Mouse (Mus musculus) gastrocnemius, postnatal 14 days (tissue): ENCODE results near the gene Kcnip3. TPM values are rescaled to one million over a fixed set of nuclear protein-coding genes. Genes with fewer than 3 reads are reported as not detected.
A peak's percentile ranks its signal among the peaks of the same experiment; 100 is the strongest.

ENCODE experiments used
- DNase-seq: peaks from one replicate; pipeline ENCODE4 v3.0.0; 2021; ENCODE audit warnings: mixed read lengths
- intact Hi-C: fragments of 180-260 bp; cut with DNase I; formaldehyde crosslinking; loops from one replicate; pipeline ENCODE4 v1.15.1; 2025; ENCODE audit warnings: low total_unique reads
- total RNA-seq, 2 experiments: library from RNA; stranded (reverse); gene quantifications; 2 replicates each; pipeline ENCODE4 v1.2.3; 2021

Kcnip3 gene
- total RNA-seq, 2 experiments from 2014 or later = 0.53 to 0.86 TPM

GRCm38 (mm10) chr2:127479763-127480162 is 42.1 kb downstream of the Kcnip3 start:
- intact Hi-C loops = no loop called here

DNA sequence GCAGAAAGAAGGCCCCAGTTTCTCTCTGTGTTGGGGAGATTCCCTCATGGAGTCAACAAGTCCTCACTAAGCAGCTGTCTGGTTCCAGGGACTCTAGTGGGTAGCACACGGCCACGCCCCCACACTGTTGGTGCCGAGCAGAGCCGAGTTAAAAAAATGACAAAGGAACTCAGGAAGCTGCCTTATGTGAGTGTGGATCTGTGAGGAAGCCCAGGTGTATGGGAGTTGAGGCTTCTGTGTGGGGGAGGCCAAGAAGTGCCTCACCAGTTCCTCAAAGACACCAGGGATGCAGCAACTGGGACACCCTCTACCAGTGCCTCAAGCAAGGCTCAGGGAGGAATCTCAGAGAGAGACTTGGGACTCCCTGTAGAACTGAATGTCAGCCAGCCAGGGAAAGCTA is 42.7 kb downstream of the Kcnip3 start:
- intact Hi-C loops = no loop called here
- no peak for DNase-seq

More at GRCm38 (mm10) chr2:127479763-127480162, 42.1 kb downstream of the Kcnip3 start:
- no peak for DNase-seq

- intact Hi-C loops = no loop called here
- DNase-seq = no peak
These were observed 49.6 kb downstream of the Kcnip3 start for GRCm38 (mm10) chr2:127472279-127472678.

DNA sequence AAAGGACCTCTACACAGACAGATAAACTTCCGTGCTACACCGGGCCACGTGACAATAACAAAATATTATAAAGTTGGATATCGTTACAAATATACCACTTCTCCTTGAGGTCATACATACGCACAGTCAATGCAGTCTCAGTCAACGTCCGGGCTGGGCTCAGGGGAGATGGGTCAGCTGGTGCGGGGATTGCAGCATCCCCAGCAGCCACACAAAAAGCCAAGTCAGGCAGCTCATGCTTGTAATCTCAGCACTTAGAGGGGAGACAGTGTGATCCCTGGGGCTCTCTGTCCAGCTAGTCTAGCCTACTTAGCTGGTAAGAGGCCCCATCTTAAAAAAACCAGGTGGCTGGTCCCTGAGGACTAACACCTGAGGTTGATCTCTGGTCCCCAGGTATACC is 50.6 kb downstream of the Kcnip3 start:
- intact Hi-C loops = no loop called here

GRCm38 (mm10) chr2:127470661-127471060 is 51.2 kb downstream of the Kcnip3 start:
- DNase-seq = no peak
- intact Hi-C loops = no loop called here

More for the DNA sequence above, 50.6 kb downstream of the Kcnip3 start:
- DNase-seq = no peak

DNA sequence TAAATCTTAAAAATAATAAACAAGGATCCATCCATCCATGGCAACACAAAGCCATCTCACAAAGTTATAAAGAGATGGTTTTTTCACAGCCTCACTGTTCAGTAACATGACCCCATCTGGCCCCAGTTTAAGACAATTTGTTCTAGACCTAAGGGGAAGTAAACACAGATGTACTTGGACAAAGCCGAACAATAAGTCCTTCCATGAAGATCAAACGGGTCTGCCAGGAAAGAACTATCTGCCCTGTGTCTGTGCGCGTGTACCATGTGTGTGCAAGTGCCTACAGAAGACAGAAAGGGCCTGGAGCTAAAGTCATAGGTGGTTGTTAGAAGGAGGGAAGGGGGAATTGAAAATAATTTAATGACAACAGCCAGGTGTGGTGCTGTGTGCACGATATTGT is 51.7 kb downstream of the Kcnip3 start:
- DNase-seq = no peak
- intact Hi-C loops = no loop called here

GRCm38 (mm10) chr2:127462314-127462713 is 59.6 kb downstream of the Kcnip3 start:
- peak; percentile 58 for DNase-seq
- intact Hi-C loops = no loop called here

GRCm38 (mm10) chr2:127461351-127461750 is 60.5 kb downstream of the Kcnip3 start:
- intact Hi-C loops = loop anchor here (2.0 kb wide), 1 partner anchor 41 kb away; no protein-coding TSS in a partner anchor
- no peak for DNase-seq

- DNase-seq = no peak
- intact Hi-C loops = no loop called here
These were observed 62.6 kb downstream of the Kcnip3 start for GRCm38 (mm10) chr2:127459341-127459740.

DNA sequence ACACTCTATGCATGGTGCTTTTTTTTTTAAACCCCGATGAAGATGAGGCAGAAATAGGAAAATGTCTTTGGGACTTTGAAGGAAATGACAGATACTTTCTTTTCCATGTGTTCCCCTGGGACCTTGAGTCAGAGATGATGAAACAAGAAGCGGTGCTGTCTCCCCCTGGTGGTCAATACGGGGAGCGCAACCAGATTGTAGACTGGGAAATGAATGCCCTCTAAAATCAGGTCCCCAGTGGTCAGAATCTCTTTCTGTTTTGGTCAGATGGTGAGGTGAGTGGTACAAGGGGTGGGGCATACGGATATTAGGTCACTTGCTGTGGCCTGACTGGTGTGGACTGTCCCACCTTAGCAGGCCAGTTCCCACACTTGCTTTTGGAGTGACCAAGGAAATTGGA is 68.1 kb downstream of the Kcnip3 start:
- intact Hi-C loops = no loop called here
- peak; percentile 54 for DNase-seq

DNA sequence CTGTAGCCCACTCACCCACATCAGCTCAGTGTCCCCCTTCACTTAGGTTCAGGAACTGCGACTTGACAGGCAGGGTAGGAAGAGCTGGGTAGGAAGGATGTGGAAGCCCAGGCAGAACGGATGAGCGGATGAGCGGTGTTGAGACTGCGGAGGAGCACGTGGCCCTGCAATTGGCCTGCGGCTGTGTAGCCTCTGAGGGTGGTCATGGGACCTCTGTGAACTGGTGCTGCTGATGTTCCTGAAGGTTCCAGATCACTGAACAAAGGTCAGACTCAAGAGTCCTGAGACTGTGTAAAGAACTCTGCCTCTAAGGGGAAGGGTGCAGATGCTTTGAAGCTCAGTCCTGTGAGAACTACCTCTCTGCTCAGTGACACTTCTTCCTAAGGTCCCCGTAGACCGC is 68.8 kb downstream of the Kcnip3 start:
- DNase-seq = no peak
- intact Hi-C loops = no loop called here

GRCm38 (mm10) chr2:127451748-127452147 is 70.1 kb downstream of the Kcnip3 start:
- intact Hi-C loops = no loop called here
- no peak for DNase-seq

GRCm38 (mm10) chr2:127449691-127450090 is 72.2 kb downstream of the Kcnip3 start:
- intact Hi-C loops = no loop called here
- no peak for DNase-seq

- intact Hi-C loops = no loop called here
- no peak for DNase-seq
These were observed 75.0 kb downstream of the Kcnip3 start for GRCm38 (mm10) chr2:127446847-127447246.

DNA sequence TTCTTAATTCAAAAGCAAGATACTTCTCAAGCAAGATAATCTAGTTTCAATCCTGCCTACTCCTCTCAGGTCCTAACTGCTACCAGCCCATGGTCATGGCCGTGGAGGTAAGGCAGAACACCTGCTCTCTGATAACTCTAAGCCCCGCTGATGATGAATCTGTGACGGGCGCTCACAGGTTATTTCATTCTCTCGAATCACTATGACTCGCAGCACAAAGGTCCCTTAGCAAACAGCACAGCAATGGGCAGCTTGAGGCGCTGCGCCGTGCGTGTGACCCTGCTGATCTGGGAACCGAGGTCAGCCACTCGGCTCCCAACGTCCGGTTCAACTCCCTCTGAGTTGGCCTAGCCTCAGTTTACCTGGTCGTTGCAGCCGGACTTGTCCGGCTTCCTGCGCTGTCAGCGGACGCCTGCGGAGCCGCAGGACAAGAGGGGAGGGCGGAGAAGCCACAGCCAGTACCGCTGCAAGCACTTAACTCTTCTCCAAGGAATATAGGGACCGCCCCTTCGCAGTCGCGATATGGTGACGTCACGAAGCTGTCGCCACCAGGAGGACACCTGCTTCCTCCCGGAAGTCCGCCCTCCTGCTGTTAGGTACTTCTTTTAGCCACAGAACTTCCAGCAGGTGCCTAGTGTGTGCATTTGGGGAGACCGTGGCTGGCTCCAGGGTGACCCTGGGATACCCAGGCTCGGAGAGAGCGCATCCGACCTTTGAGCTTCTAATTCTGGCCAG is 77.7 kb downstream of the Kcnip3 start, which contains the start of gene Fahd2a:
Gene Fahd2a (minus strand): TSS at position 511 of the 735 bp plus-strand sequence.
- DNase-seq = peak; percentile 84
- intact Hi-C loops = no loop called here

GRCm38 (mm10) chr2:127437697-127438096 is 84.2 kb downstream of the Kcnip3 start:
- intact Hi-C loops = no loop called here
- DNase-seq = no peak

DNA sequence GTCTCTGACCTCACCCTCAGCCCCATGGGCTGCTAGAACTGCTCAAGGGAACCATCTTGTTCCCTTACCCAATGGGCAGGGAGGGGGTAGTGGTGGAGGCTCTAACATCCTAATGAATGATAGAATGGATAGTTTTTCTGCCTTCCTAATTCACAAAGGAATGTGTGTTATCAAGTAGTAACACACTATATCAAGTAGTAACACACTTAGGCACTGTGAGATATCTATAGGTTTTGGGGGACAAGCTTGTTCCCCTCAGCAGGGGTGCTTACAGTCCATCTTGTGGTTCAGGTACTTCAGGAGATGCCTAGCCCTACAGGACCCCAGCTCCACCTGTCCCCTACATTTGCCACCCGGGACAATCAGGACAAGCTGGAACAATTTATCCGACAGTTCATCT is 86.3 kb downstream of the Kcnip3 start:
- DNase-seq = no peak
- intact Hi-C loops = no loop called here

- no peak for DNase-seq
- intact Hi-C loops = no loop called here
These were observed 86.8 kb downstream of the Kcnip3 start for GRCm38 (mm10) chr2:127435135-127435534.

- no peak for DNase-seq
- intact Hi-C loops = no loop called here
These were observed 88.2 kb downstream of the Kcnip3 start for GRCm38 (mm10) chr2:127433487-127434295.

GRCm38 (mm10) chr2:127430238-127430637 is 91.7 kb downstream of the Kcnip3 start:
- intact Hi-C loops = loop anchor here (2.0 kb wide), 1 partner anchor 67 kb away; the partner anchor contains the start of gene Adra2b
- DNase-seq = no peak

DNA sequence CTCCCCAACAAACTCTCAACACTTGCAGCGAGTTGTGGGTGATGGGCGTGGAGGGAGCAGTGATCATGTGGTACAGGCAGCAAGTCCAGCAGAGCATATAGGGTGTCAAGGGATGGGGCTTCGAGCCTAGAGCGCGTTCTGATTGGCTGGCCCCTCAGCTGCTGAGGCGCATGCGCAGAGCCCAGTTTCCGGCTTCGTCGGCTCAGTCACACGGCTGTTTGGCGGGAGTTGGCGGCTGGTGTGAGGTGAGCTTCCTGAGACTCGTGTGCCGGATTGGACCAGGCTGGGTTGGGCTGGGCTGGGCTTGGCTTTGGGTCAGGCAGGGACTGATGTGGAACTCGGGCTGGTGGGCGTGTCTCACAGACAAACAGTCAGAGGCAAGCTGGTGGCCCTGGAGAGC is 96.9 kb downstream of the Kcnip3 start, which contains the start of gene Gpat2:
Gene Gpat2 (plus strand): TSS at position 223 of the 400 bp plus-strand sequence.
- DNase-seq = no peak
- intact Hi-C loops = no loop called here
